Mouse (Mus musculus) liver, embryonic 14.5 days (tissue): Measurements from ENCODE around the gene Zfp148.
"Not testable (repeated sequence)": the region's sequence is repeated elsewhere in the genome, so short reads cannot be mapped to it uniquely, and the experiment has no call there.

Experiments used
- CTCF ChIP-seq: IDR thresholded peaks from 2 replicates; pipeline ENCODE4 v1.5.1; 2016; ENCODE audit warnings: antibody characterized with exemption, low read depth, control low read depth
- EP300 ChIP-seq: IDR thresholded peaks from 2 replicates; pipeline ENCODE4 v1.6.1; 2016; ENCODE audit warnings: antibody characterized with exemption, low read depth

GRCm38 (mm10) chr16:33384057-33384456, 3.4 kb downstream of the Zfp148 start:
- not testable (repeated sequence) for TF ChIP-seq CTCF, EP300
